Mouse (Mus musculus) right cerebral cortex, postnatal 14 days (tissue): ENCODE measurements around the gene Olfr1042.
"Not testable (repeated sequence)": the region's sequence is repeated elsewhere in the genome, so short reads cannot be mapped to it uniquely, and the experiment has no call there.

Experiments used
- DNase-seq: peaks from one replicate; pipeline ENCODE4 v3.0.0; 2022

Olfr1042 gene

GRCm38 (mm10) chr2:86161738-86162137, at the start of gene Olfr1042:
Gene Olfr1042, minus strand, starts transcription at chr2:86161838.
- no peak for DNase-seq

DNA sequence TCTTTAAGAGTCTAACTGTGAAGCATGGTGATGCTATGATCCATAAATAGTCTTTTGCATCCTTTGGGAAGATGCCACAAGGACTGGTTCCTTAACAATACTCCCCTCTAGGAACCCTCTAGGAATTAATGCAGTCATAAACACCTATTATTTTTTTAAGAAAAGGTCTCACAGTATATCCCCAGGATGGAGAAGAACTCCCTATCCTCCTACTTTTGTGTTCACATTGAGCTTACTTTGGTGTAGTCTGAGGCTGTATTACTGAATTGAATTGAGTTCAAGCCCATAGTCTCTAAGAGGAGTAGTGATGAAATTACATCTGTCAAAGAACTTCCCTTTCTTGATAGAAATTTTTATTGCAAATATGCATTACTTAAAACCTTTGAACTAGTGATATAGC, 41.3 kb upstream of the Olfr1042 start, which contains the start of gene Olfr1045:
TSS of gene Olfr1045 (minus strand) at position 101 of the 400 bp plus-strand sequence.
- no peak for DNase-seq

- no peak for DNase-seq
These were observed 34.2 kb upstream of the Olfr1042 start for GRCm38 (mm10) chr2:86195863-86196262.

GRCm38 (mm10) chr2:86185583-86185982, 23.9 kb upstream of the Olfr1042 start, which contains the start of gene Olfr52:
Gene Olfr52, minus strand, starts transcription at chr2:86185683.
- DNase-seq = no peak

- no peak for DNase-seq
These were observed 18.3 kb upstream of the Olfr1042 start for GRCm38 (mm10) chr2:86179950-86180349.

DNA sequence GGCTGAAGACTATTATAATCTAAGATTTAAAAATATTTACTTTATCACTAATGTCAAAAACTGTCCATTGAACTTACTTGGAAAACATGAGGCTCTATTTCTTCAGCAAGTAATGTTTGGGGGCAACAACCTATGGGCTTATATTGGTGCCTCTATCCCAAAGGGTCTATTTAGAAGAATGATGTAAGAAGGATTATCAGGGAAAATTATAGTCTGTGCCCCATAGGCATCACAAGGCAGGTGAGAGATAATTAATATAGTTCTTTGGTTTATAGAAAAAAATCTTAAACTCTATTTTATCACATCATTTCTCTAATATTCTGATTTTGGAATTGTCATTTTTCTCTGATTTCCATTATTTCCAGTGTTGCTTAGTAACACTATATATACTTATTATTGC, 16.1 kb upstream of the Olfr1042 start, which contains the start of gene Olfr1044:
TSS of gene Olfr1044 (minus strand) at position 101 of the 400 bp plus-strand sequence.
- no peak for DNase-seq

DNA sequence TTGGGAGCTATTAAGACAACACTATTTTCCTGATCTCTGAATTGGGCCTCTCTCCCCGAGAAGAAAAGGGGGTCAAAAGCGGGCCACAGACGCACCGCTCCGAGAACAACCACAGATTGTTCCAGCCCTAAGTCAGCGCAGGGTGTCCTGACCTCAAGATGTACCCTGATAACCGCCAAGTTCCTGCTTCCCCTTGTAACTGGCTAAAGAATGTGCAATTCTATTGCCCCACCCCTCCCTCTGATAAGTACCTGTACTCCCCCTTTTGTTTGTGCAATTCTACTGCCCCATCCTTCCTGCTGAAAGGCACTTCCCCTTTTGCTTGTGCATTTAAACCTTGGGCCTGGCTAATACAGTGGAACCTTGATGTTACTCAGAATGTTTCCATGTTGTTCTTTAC, 13.8 kb upstream of the Olfr1042 start:
- DNase-seq = not testable (repeated sequence)

DNA sequence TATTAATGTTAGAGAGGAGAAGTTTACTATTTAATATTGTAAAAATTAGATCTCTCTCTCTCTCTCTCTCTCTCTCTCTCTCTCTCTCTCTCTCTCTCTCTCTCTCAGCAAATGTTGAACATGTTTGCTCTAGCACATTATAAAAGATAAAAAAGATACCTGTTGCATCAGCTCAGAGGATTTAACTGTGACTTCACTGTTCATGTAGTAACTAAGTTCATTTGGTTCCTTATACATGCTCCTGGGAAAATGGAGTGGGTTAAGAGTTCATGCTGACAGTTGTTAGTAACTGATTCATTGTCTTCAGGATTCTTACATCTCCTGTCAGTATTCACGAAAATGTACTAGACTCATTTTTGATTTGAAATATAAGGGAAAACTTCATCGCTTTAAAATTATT, 5.8 kb upstream of the Olfr1042 start, which contains the start of gene Olfr1043:
TSS of gene Olfr1043 (minus strand) at position 101 of the 400 bp plus-strand sequence.
- no peak for DNase-seq

GRCm38 (mm10) chr2:86146632-86147031, 15.0 kb downstream of the Olfr1042 start, which contains the start of gene Olfr1040:
Gene Olfr1040, minus strand, starts transcription at chr2:86146732.
- DNase-seq = no peak

DNA sequence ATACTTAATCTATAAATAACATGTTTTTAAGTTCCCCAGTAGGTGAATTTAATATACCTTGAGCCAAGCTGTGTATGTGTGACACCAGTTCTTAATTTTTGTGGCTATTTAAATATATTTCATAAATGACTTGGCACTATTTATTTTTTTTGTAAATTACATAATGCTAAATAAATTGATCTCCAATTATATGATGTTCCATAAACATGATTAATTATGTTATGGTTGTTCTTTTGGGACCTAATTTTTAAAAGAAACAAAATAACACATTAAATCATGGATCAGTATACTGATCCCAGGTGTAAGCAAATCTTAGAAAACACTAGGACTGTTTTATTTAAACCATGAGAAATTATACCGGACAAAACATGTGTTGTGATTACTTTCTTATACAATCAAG, 25.8 kb downstream of the Olfr1042 start, which contains the start of gene Olfr1039:
TSS of gene Olfr1039 (minus strand) at position 101 of the 400 bp plus-strand sequence.
- DNase-seq = no peak
